Mouse (Mus musculus) hindbrain, embryonic 11.5 days (tissue): ENCODE results near the gene Stk11ip. TPM values are rescaled to one million over a fixed set of nuclear protein-coding genes. Genes with fewer than 3 reads are reported as not detected.

ENCODE experiments used
- ATAC-seq: fragments of 200-750 bp; cut with Nextera tagmentation; 2 replicates; pipeline ENCODE4 v1.8.0; 2017; ENCODE audit warnings: mild to moderate bottlenecking, moderate TSS enrichment, moderate library complexity; ENCODE audit not compliant: low FRiP score
- DNase-seq: peaks from one replicate; pipeline ENCODE4 v3.0.0-alpha.2; 2015; ENCODE audit warnings: low spot score
- H3K27ac ChIP-seq: fragments of 300-500 bp; sonication (generic); 2 replicates; pipeline ENCODE4 v1.5.1; 2014; ENCODE audit warnings: mild to moderate bottlenecking, low read depth, low read length
- H3K27me3 ChIP-seq: fragments of 300-500 bp; sonication (generic); 2 replicates; pipeline ENCODE4 v1.6.1; 2014; ENCODE audit warnings: mild to moderate bottlenecking, low read length, moderate library complexity, mixed read lengths; ENCODE audit not compliant: control insufficient read depth, insufficient read depth
- H3K36me3 ChIP-seq: fragments of 300-500 bp; sonication (generic); 2 replicates; pipeline ENCODE4 v1.6.1; 2014; ENCODE audit warnings: mild to moderate bottlenecking, low read length, moderate library complexity, mixed read lengths; ENCODE audit not compliant: control insufficient read depth, insufficient read depth
- H3K4me1 ChIP-seq: fragments of 300-500 bp; sonication (generic); replicated peaks from 2 replicates; pipeline ENCODE4 v1.6.1; 2014; ENCODE audit warnings: low read length, mixed read lengths; ENCODE audit not compliant: control insufficient read depth, insufficient read depth
- H3K4me2 ChIP-seq: fragments of 300-500 bp; sonication (generic); replicated peaks from 2 replicates; pipeline ENCODE4 v1.6.1; 2014; ENCODE audit warnings: mild to moderate bottlenecking, low read depth, low read length
- H3K4me3 ChIP-seq: fragments of 300-500 bp; sonication (generic); 2 replicates; pipeline ENCODE4 v1.5.1; 2014; ENCODE audit warnings: low read depth, low read length
- H3K9ac ChIP-seq: fragments of 300-500 bp; sonication (generic); 2 replicates; pipeline ENCODE4 v1.6.1; 2014; ENCODE audit warnings: low read depth, low read length
- H3K9me3 ChIP-seq: fragments of 300-500 bp; sonication (generic); 2 replicates; pipeline ENCODE4 v1.6.1; 2016; ENCODE audit warnings: low read length; ENCODE audit not compliant: control insufficient read depth
- WGBS: fragments of 180-500 bp; shearing (Covaris S2); extraction: QIAGEN DNeasy Blood & Tissue Kit; methylation state at CpG from one replicate; pipeline ENCODE4 v1.1.7; 2014; 5-methylcytosine and 5-hydroxymethylcytosine counted together
- polyA plus RNA-seq: library from polyadenylated mRNA; unstranded; fragments of >200 nt; fragmentation: Nextera tagmentation; extraction: Ambion mirVana; gene quantifications from 2 replicates; pipeline ENCODE4 v1.2.1, GENCODE M21; 2014

Gene Stk11ip
- polyA plus RNA-seq, 1 experiment from 2014 or later: 11.8 TPM

DNA sequence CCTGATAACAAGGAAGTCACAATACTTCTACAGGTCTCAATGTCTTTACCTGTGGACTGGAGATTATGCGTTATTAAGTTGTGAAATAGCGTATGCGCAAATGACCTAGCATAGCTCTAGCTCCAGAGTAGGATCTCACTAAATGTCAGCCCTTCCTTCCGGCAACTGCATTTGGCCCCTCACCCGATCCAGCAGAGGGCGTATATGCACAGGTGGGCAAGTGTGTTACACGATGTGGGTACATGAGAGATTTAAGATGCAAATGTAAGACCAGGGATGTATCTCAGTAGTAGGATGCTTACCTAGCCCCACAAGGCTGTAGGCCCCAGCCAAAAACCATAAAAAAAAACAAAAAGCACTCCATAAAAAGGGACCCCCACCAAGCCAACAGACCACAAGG is 21.9 kb upstream of the Stk11ip start:
- Histone ChIP-seq H3K9ac (no peak overlapping the region), H3K9me3 (no peaks in the 10 kb centered on the region), H3K4me1 (no peaks in the 10 kb centered on the region), H3K4me2 (no peak overlapping the region), H3K27ac (no peak overlapping the region), H3K27me3 (peaks cover 1% of the 10 kb centered on the region; the same call in 1 of the 2 replicates), H3K36me3 (no peaks in the 10 kb centered on the region), H3K4me3 (no peak overlapping the region)
- 87% methylated on average over 7 of the region's 7 CpGs for WGBS
- no peak for DNase-seq
- no peak for ATAC-seq

DNA sequence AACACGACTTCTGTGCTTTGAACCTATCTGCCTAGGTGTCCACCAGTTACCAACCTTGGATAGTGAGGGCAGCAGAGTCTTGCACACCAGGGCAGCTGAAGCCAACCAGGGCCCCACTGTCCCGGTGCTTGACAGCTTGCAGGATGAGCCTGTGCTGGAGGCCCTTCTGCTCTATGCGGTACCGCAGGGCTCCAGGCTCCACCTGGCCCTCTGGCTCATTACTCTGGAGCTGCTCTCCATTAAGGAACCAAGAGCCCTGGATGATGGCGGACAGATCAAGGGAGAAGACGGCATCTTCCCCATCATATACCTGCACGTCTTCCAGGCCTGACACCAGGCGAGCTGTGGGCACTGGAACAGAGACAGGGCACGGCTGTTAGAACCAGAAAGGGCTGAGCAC is 19.4 kb upstream of the Stk11ip start:
- DNase-seq (no peak), ATAC-seq (no peak)
- peaks cover 6% of the 10 kb centered on the region for H3K27me3 ChIP-seq
- H3K4me1 ChIP-seq: 0 out of 2 replicates have a peak, but pooled peaks cover 4% of the 10 kb centered on the region
- no peak overlapping the region for H3K9ac ChIP-seq
- H3K36me3 ChIP-seq: no peaks in the 10 kb centered on the region
- H3K27ac ChIP-seq: no peak overlapping the region
- H3K4me2 ChIP-seq: no peak overlapping the region
- WGBS: 97% methylated on average over 9 of the region's 9 CpGs
- H3K9me3 ChIP-seq: no peaks in the 10 kb centered on the region
- H3K4me3 ChIP-seq: no peak overlapping the region

- H3K4me3 ChIP-seq: no peak overlapping the region
- DNase-seq (no peak), ATAC-seq (no peak)
- peaks cover 6% of the 10 kb centered on the region for H3K27me3 ChIP-seq
- H3K4me1 ChIP-seq: 0 out of 2 replicates have a peak, but pooled peaks cover 4% of the 10 kb centered on the region
- H3K36me3 ChIP-seq: no peaks in the 10 kb centered on the region
- H3K9ac ChIP-seq: no peak overlapping the region
- WGBS: 84% methylated on average over 24 of the region's 25 CpGs
- no peak overlapping the region for H3K4me2 ChIP-seq
- H3K27ac ChIP-seq: no peak overlapping the region
- H3K9me3 ChIP-seq: no peaks in the 10 kb centered on the region
Measured at GRCm38 (mm10) chr1:75502945-75503650, 18.2 kb upstream of the Stk11ip start.

DNA sequence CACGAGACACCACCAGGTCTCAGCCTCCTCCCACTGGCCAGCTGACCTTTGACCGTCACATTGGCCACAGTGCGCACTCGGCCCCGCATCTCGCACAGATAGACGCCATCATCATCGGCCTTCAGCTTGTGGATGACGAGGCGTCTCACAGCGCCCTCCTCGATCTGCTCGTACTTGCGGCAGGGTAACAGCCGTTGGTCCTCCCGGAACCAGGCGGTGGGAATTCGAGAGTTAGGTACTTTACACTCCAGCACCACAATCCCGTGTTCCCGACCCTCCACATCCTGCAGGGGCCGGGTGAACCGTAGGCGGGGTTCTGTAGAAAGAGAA is 17.7 kb upstream of the Stk11ip start:
- Histone ChIP-seq H3K27me3 (peaks cover 6% of the 10 kb centered on the region), H3K4me2 (no peak overlapping the region), H3K9ac (no peak overlapping the region), H3K27ac (no peak overlapping the region), H3K9me3 (no peaks in the 10 kb centered on the region), H3K4me3 (no peak overlapping the region), H3K4me1 (0 out of 2 replicates have a peak, but pooled peaks cover 4% of the 10 kb centered on the region), H3K36me3 (no peaks in the 10 kb centered on the region)
- no peak for ATAC-seq
- WGBS: 72% methylated on average over 23 of the region's 23 CpGs
- no peak for DNase-seq

GRCm38 (mm10) chr1:75504256-75505045 is 16.9 kb upstream of the Stk11ip start:
- no peak for ATAC-seq
- H3K27me3 ChIP-seq: peaks cover 12% of the 10 kb centered on the region
- H3K36me3 ChIP-seq: no peaks in the 10 kb centered on the region
- H3K4me2 ChIP-seq: peak overlapping the region; percentile 95
- H3K9ac ChIP-seq: no peak overlapping the region; the same call in 1 of the 2 replicates
- WGBS: 65% methylated on average over 9 of the region's 9 CpGs
- no peaks in the 10 kb centered on the region for H3K9me3 ChIP-seq
- 0 out of 2 replicates have a peak, but pooled peaks cover 4% of the 10 kb centered on the region for H3K4me1 ChIP-seq
- no peak for DNase-seq
- H3K4me3 ChIP-seq: peak overlapping the region; percentile 82; the same call in 1 of the 2 replicates
- H3K27ac ChIP-seq: no peak overlapping the region

DNA sequence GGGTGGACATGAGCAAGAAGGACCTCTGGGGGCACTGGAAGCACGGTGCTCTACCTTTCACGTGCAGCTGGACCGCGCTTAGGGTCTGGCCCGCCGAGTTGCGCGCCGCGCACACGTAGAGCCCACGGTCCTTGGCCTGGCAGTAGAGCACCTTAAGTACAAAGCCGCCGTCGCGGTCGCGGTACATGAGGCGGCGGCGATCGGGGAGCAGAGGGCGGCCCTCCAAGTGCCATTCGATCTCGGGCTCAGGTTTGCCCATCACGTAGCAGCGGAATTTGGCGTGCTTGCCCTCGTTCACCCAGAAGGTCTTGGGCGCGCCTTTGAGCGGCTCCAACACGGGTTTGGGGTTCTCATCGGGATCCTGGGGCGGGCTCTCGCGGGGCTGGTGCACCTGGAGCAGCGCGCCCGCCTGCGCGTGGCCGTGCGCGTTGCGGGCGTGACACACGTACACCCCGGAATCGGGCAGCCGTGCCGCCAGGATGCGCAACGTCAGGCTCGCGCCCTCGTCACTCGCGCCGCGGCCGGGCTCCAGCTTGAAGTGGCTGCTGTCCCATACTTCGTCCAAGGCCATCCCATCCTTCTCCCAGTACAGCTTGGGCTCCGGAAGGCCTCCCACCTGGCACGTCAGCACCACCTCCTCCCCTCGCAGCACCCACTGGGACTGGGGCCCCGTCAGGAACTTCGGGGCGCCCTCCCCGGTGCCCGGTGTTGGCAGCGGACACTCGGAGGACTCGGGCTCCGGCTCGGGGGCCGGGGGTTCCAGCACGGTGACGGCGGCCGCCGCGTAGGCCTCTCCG is 16.0 kb upstream of the Stk11ip start:
- ATAC-seq: peak; percentile 63
- H3K4me3 ChIP-seq: peak overlapping the region; percentile 82
- H3K9ac ChIP-seq: peak overlapping the region; percentile 83
- H3K27ac ChIP-seq: peak overlapping the region; percentile 76
- DNase-seq: peak; percentile 72
- peak overlapping the region; percentile 95 for H3K4me2 ChIP-seq
- peaks cover 13% of the 10 kb centered on the region for H3K27me3 ChIP-seq
- under 1% methylated on average over 81 of the region's 84 CpGs for WGBS
- H3K4me1 ChIP-seq: 0 out of 2 replicates have a peak, but pooled peaks cover 4% of the 10 kb centered on the region
- no peaks in the 10 kb centered on the region for H3K36me3 ChIP-seq
- H3K9me3 ChIP-seq: no peaks in the 10 kb centered on the region

GRCm38 (mm10) chr1:75505956-75506831 is 15.1 kb upstream of the Stk11ip start, which contains the start of gene Obsl1:
Obsl1 (minus strand) TSS chr1:75506452.
- Histone ChIP-seq H3K27ac (peak within 1 kb of the TSS; percentile 76), H3K36me3 (no peaks in the 10 kb centered on the region), H3K4me3 (peak within 1 kb of the TSS; percentile 82), H3K4me2 (peak within 1 kb of the TSS; percentile 95), H3K4me1 (0 out of 2 replicates have a peak, but pooled peaks cover 4% of the 10 kb centered on the region), H3K9ac (peak within 1 kb of the TSS; percentile 83), H3K9me3 (no peaks in the 10 kb centered on the region), H3K27me3 (peaks cover 13% of the 10 kb centered on the region)
- DNase-seq: peak; percentile 77
- peak; percentile 83 for ATAC-seq
- under 1% methylated on average over 63 of the region's 65 CpGs for WGBS
